Mouse (Mus musculus) kidney, postnatal 36 days (tissue): ENCODE measurements at regions not wholly inside any gene's neighbourhood (a gene's known extent, or its start where the extent isn't known, plus 50 kb on each side); places are given as distances from the start of the nearest gene placed in this dataset.

Source experiments
- DNase-seq, 2 experiments: peaks; one replicate each; pipeline ENCODE4 v3.0.0; 2021 to 2022; ENCODE audit warnings: mixed read lengths in 2 of 2

DNA sequence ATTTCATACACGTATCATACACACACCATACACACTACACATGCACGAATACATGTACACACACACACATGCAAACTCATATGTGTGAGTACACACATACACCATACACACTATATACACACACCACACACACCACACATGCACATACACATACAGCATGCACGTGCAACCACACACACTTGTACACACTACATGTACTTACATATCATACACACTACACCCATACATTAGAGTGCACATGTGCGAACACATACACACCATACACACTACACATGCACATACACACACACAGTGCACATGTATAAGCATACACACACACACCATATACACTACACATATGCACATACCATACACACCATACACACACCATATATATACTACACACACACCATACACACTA lies 117.5 kb downstream of the Psmg1 start:
- DNase-seq: no peak

DNA sequence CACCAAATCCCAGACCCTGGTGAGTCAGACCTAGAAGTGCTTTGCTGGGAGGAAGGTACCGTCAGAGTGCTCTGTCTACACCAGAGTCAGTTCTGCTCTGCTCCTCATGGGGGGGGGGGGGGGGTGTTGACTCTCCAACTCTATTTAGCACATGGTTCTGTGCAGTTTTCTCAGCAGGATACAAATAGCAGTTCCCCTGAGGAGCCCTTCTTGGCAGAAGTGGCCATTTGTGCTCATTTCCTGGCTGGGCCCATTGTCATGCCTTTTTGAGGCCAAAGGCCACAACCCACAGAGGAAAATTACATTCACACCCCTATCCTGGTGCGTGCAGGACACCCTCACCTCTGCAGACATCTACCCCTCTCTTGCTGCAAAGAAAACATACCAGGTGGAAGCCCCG lies 118.3 kb downstream of the Psmg1 start:
- DNase-seq: peak; percentile 63 to 64

DNA sequence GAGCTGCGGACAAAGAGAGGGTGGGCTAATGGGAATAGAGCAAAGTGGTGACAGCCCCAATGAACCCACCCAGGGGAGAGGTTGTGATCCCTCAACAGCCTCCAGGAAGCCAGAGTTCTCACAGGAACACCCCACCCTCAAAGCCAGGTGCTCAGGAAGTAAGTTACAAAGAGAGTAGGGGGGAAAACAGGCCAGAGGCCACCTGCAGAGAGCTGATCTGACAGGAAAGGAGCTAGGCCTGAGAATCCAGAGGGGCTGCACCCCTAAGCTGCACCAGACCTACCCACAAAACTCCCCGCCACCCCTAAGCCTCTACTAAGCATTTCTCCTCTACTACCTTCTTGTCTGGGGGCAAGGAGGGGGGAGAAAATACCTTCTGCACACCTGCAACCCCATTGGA lies 120.5 kb downstream of the Psmg1 start:
- no peak for DNase-seq

DNA sequence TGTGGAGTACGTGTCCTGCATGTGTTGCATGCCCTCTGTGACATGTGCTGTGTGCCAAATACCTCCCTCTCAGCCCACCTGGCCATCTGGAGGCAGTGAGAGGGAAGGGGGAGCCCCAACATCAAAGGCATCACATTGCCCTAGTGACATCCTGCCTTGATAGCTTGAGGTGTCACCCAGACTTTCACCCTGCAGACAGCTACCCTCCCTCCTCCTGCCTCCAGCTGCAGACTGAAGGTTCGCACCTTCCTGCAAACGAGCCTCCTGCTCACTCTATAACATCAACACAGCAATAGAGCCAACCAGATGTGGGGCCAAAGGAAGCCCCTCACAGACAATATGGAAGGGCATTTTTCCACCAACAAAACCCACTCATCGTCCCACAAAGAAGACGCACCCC lies 121.3 kb downstream of the Psmg1 start:
- no peak for DNase-seq

DNA sequence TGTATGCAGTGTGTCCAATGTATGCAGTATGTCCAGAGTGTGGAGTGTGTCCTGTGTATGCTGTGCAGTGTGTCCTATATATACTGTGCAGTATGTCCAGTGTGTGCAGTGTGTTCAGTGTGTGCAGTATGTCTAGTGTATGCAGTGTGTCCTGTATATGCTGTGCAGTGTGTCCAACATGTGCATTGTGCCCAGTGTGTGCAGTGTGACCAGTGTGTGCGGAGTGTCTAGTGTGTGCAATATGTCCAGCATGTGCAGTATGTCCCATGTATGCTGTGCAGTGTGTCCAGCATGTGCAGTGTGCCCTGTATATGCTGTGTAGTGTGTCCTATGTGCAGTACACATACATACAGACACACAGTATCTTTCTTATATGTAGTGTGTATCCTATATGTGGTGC lies 121.9 kb downstream of the Psmg1 start:
- DNase-seq: no peak

DNA sequence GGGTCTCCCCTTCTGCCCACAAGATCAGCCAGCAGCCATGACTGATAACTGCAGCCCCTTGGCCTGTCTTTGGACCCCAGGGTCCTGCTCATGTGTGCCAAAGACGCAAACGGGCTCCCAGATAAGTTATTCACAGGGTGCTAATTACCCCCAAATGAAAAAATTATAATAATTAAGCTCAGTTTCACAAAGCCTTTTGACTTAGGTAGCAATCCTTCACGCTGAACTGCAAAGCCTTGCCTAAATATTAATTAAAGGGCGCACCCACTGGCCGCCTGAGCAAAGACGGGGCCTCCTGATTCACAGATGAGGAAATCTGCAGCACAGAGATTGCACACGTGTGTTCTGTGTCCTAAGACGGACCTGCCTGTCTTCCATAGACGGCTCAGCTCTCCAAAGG lies 123.2 kb downstream of the Psmg1 start:
- no peak for DNase-seq

DNA sequence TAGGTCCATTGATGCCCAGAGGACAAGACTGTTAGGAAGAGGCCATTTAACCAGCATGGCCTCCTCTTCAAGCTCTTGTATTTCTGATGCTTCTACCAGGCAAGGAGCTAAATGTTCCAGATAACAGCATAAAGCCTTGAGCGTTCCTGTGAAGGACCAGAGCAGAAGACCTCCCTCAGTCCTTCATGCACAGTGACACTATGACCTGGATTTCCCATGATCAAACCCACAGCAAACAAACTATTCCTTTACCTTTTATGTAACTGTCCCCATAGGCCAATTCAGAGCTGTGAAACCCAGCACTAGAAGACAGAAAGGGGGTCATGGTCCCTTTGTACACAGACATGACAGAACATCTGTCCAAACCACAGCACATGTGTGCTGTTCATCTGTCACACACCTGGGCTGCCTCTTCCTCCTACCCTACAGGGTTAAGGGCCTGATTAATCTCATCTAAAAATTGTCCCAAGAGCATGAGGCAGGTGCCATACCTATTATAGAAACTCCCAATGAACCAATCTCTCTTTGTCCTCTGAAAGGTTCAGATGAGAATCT lies 123.8 kb downstream of the Psmg1 start:
- DNase-seq: no peak

DNA sequence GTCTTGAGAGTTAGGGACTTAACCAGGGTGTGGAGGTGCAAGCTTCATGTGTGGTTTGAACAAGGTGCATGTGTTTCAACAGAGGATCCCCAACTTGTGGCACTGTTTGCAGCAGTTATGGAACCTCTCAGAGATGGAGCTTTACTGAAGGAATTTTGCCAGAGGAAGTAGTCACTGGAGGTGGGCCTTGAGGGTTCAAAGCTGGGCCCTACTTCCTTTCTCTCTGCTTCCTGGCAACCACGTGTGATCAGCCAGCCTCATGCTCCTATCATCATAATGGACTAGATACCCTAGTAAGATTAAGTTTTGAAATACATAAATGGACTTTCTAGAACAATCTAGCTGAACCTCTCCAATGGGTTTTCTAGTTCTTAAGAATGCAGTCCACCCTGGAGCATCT lies 125.2 kb downstream of the Psmg1 start:
- no peak for DNase-seq

DNA sequence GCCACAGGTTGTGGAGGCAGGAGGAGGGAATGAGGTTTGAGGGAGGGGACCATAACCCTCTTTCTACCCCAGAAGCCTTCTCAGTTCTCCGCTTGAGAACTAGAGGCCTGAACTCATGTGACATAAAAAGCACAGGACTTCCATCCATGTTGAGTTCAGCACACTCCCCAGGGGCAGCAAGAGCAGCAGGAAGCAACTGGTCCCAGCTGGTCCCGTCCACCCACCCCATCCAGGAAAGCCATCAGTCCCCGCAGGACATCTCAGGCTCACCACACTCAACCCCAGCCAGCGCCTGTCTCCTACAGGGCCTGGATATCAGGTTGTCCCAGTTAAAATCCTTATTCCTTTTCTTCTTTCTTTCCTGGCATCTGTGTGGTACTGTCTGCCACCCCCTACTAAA lies 126.1 kb downstream of the Psmg1 start:
- no peak for DNase-seq

DNA sequence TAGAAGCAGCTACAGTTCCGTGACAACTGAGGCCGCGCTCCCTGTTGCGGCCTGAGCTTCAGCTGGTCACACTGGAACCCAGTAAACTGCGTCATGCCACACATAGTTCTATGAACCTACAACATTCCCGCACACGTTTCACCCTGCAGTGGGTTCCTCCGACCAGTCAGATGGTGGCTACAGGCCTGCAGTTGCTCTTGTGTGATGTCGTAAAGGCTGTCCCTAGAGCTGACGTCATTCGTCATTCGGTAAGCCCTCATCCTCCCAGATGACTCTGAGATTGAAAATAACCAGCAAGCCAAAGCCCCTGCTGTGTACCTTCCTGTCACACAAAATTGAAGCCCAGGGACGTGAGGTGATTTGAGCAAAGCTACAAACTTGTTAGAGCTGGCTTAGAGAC lies 126.7 kb downstream of the Psmg1 start:
- no peak for DNase-seq

DNA sequence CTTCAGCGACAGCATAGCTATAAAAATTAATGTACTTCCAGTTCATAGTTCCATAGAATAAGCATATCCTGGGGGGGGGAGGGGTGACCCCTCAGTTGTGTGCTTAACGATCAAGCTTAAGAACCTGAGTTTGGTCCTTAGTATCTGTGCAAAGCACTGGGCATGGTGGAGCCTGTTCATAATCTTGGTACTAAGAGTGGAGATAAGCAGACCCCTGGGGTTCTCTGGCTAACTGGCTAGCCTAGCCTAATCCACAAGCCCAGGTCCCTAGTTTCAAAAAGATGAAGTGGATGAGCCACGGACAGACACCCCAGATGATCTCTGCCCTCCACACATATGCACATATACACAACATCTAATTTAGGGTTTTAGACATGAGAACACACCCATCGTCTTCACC lies 127.2 kb downstream of the Psmg1 start:
- DNase-seq: no peak

DNA sequence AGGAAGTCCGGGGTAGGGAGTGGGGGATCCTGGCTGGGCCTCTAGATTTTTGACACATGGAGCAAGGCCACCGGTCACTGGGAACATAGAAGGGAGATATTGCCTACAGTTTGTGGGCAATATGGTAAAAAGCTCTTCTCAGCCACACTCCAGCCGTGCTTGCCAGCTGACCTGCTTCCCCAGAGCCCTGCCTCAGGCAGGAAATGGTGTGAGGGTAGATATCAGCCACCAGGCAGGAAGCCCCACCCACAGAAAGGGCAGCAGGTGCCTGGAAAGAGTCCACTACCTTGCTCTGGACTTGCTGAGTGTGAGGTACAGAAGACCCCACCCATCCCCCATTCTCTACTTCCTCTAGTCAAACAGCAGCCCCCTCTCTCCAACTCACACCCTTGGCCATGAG lies 128.1 kb downstream of the Psmg1 start:
- peak; percentile 61 to 71 for DNase-seq

DNA sequence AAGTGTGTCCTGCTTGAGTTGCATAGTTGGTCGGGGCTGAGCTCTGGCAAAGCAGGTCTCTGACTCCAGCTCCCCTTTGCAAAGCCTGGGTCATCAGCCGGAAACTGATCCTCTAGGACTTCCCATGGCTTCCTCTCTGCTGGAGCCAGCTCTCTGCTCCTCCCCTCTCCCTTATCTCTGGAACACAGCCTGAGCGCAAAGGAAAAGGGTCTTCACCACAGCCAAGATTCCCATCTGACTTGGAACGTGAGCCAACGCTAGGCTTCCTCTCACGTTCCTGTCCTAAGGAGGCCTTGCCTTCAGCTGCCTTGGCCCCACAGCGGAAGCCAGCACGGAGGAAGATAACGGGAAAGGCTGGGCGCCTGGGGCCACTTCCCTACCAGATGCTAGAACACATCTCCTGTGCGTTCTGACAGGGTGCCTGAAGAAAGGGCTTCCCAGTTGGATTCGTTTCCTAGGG lies 129.5 kb downstream of the Psmg1 start:
- peak; percentile 81 to 88 for DNase-seq

DNA sequence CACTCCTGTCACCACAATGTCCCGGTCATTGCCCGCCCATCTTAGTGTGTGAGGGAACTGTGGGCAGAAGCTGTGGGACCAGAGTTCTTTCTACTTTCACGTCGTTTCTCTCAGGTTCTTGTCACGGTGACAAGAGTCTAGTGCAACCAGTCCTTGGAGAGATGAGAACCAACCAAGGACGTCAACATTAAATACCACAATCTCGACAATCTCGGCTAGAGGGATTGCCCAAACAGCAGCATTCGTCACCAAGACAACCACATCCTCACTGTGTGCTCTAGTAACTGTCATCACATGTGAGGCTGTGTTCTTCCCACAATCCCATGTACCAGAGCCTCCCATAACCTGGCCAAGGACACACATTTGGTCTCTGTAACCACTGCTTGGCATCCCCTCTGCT lies 129.9 kb downstream of the Psmg1 start:
- DNase-seq: peak in 1 of 2 experiments; percentile 9

DNA sequence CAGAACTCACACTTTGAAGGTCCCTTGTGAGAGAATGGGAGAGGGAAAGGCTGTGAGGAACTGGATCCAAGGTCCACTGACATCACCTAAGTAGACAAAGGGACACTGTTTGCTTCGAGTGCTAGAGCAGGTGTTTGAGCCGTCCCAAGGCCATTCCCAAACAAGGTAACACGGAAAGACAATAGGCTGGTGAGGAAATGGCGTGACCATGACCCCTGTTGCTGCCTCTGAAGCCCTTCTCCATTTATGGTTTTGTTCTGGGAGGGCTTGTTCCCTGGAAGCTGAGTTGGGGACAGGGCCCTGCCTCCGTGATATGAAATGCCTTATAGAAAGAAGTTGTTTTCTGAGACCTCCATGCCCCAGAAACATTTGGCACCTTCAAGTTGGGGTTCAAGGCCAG lies 130.6 kb downstream of the Psmg1 start:
- peak in 1 of 2 experiments; percentile 1 for DNase-seq

DNA sequence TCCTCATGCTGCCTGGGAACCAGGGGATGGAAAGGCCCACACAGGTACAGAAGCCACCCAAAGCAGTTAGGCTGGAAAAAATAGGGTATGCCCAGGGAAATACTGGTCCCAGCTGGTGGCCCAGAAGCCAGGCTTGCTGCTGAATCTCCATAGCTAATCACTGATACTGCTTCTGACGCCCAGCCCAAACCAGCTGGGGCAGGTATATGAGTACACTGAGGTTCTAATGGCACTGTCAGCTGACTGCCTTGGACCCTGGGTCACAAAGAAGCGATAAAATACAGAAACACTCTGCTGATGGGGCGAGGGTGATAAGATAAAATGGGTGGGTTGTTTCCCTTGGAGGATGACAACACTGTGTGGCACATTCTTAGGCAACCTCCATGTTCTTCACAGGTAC lies 133.4 kb downstream of the Psmg1 start:
- DNase-seq: no peak

DNA sequence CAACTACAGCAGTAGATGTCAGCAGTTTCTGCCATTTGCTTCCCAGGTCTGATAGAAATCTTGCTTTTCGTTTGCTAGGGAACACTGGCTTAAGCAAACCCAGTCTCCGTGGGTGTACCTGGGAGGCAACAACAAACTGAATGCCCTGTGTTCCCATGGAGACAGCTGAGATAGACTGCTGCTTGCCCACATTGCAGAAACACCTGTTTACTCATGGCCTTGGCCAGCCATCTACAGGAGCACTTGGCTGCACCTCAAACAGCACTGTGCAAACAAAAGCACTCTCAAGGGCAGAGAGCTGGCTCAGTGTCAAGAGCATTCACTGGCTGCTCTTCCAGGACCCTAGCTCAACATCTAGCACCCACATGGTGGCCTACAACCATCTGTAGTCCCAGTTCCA lies 135.5 kb downstream of the Psmg1 start:
- peak; percentile 31 to 60 for DNase-seq

DNA sequence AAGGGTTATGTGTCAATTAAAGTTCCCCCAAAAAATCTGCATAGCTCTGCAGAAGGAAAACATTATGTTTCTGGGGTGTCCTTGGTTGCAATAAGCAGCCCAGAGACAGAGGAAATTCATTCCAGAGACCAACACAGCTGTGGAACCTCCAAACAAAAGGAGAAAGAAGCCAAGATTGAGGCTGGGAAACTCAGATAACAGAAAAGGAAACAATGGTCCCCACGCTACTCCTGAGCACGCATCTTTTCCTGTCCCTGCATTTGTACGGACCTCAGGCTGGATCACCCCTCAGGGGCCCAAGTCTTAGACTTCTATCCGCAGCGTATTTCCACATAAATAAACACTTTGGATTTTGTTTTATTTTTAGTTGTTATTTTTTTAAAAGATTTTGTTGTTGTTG lies 138.9 kb downstream of the Psmg1 start:
- peak in 1 of 2 experiments; percentile 22 for DNase-seq

DNA sequence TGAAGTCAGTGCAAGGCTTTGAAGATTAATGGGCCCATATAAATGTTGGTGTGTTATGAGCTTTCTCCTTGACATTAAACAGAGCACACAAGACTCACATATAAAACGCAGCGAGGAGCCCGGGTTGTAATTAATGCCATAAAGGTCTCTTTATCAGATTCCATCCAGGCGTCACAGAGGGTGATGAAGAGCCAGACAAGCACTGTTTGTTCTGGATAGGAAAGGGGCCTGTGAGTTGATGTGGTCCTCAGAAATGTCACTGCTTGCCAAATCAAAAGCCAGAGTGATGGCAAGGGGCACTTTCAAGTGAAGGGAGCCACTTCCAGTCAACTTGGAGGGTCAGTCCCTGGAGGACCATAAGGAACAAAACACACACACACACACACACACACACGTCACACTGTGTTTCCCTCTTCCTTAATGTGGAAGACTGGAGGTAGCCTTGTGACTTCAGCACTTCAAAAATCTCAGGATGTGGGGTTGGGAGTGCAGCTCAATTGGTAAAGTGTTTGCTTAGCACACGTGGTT lies 142.1 kb downstream of the Psmg1 start:
- DNase-seq: no peak

DNA sequence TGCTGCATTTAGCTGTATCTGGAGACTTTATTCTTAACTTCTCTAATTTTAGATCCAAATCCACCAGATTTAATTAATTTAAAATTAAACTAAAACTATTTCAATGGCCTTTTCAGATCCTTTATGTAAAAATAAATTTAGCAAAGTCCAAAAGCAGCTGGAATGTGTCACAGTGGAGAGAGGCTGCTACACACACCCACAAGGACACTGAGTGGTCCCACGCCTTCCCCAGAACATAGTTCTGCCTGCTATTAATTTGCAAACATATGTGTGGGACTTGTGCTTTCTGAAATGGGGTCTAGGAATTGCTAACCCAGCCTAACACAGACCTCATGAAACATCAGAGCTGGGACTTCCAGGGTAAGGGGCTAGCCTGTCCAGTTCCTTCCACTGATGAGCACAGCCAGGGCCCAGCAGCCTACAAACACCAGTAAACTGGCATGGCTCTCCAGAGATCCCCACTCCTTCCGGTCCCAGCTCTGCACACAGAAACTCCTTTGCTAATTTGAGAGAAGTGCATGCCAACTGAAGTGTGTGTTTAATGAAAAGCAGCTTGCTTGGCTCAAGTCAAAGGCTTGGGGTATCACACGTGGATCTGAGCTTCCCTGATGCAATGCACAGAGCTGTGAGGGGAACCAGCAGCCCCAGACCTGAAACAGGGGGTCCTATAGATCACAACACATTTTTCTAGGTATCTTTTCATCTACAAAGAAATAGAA lies 142.8 kb downstream of the Psmg1 start:
- no peak for DNase-seq

DNA sequence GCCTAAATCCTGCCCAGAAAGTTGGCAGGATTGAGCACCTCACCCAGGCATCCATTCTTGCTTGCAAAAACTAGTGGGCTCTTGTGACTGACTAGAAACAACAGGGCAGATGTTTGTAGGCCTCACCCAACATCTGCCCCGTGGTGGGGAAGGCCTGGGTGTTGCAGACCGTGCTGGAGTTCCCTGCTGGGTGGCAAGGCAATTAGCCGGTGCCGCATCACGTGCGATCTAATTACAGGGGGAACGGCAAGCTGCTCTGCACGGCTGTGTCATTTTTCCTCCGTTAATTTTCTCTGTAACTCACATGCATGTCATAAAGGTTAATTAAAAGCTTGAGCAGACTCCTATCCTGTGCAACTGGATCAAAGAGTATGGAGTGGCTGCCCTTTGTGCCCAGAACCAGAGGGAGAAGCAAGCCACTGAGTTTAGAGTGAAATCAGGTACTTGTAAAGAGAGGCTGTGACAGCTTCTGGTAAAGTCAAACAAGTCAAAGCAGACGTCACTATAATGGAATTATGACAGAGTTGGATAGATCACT lies 143.5 kb downstream of the Ets2 start:
- no peak for DNase-seq

DNA sequence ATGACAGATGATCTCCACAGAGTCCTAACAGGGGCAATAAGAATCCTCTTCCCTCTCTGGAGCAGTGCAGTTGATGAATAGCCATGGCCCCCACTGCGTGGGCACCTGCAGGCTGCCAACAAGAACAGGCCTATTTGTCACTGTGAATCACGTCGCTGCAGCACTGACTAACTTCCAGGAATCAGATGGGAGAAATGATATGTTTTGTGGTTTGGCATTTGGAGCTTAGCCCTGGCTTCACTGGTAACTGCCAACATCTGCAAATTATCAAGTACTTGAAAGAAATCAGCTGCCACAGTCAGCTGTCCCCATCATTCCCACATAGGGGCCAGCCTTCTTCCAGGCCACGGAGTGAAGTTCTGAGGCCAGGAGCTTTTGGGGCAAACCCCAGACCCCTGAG lies 142.8 kb downstream of the Ets2 start:
- DNase-seq: peak in 1 of 2 experiments; percentile 26

DNA sequence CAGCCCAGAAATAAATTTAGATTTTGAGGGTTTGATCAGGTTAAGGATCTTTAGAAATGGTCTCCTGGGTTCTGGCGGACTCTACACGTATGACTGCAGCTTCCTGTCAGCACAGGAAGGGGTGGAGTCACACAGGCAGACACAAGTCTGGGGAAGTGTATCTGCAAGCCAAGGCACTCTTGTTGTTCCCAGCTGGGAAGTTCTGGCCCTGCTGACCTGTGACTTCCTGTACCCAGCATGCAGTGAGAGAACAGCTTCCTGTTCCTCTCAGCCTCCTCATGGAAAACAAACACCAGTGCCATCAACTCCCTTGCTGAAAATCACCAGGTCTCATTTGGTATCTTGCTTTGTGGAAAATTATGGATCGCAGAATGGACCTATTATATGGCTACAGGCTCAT lies 140.9 kb downstream of the Ets2 start:
- DNase-seq: peak in 1 of 2 experiments; percentile 37

DNA sequence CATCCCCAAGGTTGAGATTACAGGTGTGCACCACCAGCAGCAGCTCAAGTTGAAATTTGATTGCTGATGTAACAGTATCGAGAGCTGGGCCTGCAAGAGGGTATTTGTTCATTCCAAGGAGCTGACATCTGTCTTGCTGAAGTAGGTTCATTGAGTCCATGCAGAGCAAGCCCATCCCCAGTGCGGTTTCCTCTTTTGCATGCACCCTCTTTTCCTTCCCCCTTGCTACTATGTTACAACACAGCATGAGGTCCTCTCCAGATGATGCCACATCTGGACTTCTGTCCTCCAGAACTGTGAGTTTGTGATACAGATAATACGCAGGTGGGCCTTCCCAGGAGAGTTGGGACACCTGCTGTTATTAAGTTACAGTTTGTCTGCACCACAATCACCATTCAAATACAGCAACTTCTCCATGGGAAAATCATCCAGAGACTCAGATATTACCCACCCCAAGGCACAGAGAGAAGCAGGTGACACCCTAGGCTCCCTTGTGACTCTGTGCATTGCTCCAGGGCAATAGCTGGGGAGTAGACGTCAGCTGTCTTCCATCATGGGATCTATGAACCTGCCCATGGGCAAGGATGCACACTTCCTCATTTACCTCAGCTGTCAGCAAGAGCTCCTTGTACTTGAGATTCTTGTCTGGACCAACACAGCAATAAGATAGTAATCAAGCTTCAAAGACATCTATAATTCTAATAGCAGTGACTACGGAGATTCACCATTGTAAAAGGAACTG lies 137.8 kb downstream of the Ets2 start:
- DNase-seq: no peak
